Mouse (Mus musculus) midbrain, embryonic 10.5 days (tissue): ENCODE measurements around the gene Acp1. TPM values are rescaled to one million over a fixed set of nuclear protein-coding genes. Genes with fewer than 3 reads are reported as not detected.

ENCODE experiments used
- DNase-seq: peaks from one replicate; pipeline ENCODE4 v3.0.0-alpha.2; 2017; ENCODE audit warnings: low spot score
- H3K27ac ChIP-seq: fragments of 300-500 bp; sonication (generic); replicated peaks from 2 replicates; pipeline ENCODE4 v1.5.1; 2016; ENCODE audit warnings: mild to moderate bottlenecking
- H3K27me3 ChIP-seq: fragments of 300-500 bp; sonication (generic); 2 replicates; pipeline ENCODE4 v1.6.1; 2016; ENCODE audit warnings: low read depth, mild to moderate bottlenecking; ENCODE audit not compliant: poor library complexity, severe bottlenecking
- H3K36me3 ChIP-seq: fragments of 300-500 bp; sonication (generic); 2 replicates; pipeline ENCODE4 v1.6.1; 2016; ENCODE audit warnings: mild to moderate bottlenecking, moderate library complexity
- H3K4me1 ChIP-seq: fragments of 300-500 bp; sonication (generic); 2 replicates; pipeline ENCODE4 v1.6.1; 2016
- H3K4me3 ChIP-seq: fragments of 300-500 bp; sonication (generic); 2 replicates; pipeline ENCODE4 v1.5.1; 2016; ENCODE audit warnings: mild to moderate bottlenecking, moderate library complexity
- H3K9me3 ChIP-seq: fragments of 300-500 bp; sonication (generic); replicated peaks from 2 replicates; pipeline ENCODE4 v1.6.1; 2016; ENCODE audit warnings: mild to moderate bottlenecking
- WGBS: fragments of 180-500 bp; shearing (Covaris S2); methylation state at CpG from one replicate; pipeline ENCODE4 v1.1.7; 2016; 5-methylcytosine and 5-hydroxymethylcytosine counted together
- polyA plus RNA-seq: library from polyadenylated mRNA; unstranded; fragments of >200 nt; fragmentation: Nextera tagmentation; extraction: Ambion mirVana; gene quantifications from 2 replicates; pipeline ENCODE4 v1.2.1, GENCODE M21; 2016

The Acp1 gene
- polyA plus RNA-seq, 1 experiment from 2014 or later: 241 TPM

DNA sequence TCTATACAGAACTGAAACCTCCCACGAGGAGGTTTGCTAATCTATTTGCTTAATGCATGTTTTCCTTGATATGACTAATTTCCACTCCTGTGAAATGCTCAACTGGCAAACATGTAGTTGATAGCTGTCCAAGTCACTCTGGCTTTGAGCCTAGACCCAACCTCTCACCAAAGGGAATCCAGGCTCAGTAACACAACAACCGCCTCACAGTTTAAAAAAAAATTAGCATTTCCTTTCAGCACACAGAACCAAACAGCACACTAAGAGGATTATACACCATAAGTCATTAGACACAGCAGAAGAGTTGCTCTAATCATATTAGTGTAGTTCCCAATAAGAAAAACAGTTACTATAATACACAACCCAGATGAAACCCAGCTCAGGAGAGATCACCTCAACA, 60.5 kb downstream of the Acp1 start:
- H3K27me3 ChIP-seq: no peaks in the 10 kb centered on the region
- 56% methylated on average over 2 of the region's 2 CpGs for WGBS

DNA sequence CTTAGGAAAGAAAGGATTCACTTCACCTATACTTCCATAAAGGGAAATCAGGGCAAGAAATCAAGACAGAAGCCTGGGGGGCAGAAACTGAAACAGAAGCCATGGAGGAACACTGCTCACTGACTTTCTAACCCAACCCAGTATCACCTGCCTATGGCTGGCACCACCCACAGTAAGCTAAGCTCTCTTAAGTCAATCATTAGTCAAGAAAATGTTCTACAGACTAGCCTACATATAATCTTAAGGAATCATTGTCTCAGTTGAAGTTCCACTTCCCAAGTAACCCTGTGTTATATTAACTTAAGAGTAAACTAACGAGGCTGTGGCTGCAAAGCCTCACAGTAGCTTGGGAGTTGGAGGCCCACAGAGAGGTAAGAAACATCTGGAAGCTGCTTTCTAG, 62.9 kb downstream of the Acp1 start:
- no peak overlapping the region for H3K27ac ChIP-seq
- 0 out of 2 replicates have a peak, but pooled peaks cover 2% of the 10 kb centered on the region for H3K4me1 ChIP-seq
- no peaks in the 10 kb centered on the region for H3K36me3 ChIP-seq
- H3K9me3 ChIP-seq: no peaks in the 10 kb centered on the region
- H3K4me3 ChIP-seq: no peak overlapping the region
- WGBS: 81% methylated on average over 1 of the region's 1 CpGs
- DNase-seq: no peak
- no peaks in the 10 kb centered on the region for H3K27me3 ChIP-seq

More for the DNA sequence above, 60.5 kb downstream of the Acp1 start:
- Histone ChIP-seq H3K4me1 (0 out of 2 replicates have a peak, but pooled peaks cover 2% of the 10 kb centered on the region), H3K36me3 (no peaks in the 10 kb centered on the region), H3K4me3 (no peak overlapping the region), H3K27ac (no peak overlapping the region), H3K9me3 (no peaks in the 10 kb centered on the region)
- DNase-seq: no peak

Other genes with a start within 250 kb of the Acp1 start
- gene Alkal2, start 27.3 kb downstream of the Acp1 start, polyA plus RNA-seq: 0.25 and 0.38 TPM in 2 replicates
- gene Sh3yl1, start 79 bp upstream of the Acp1 start, polyA plus RNA-seq: 15.6 and 18.9 TPM in 2 replicates
- gene Fam110c, start 162.3 kb upstream of the Acp1 start, polyA plus RNA-seq: 0.25 and 0.30 TPM in 2 replicates